Mouse (Mus musculus) retina, postnatal 1 day (tissue): Measurements from ENCODE around the gene Nelfe.
A peak's percentile ranks its signal among the peaks of the same experiment; 100 is the strongest.

Source experiments
- DNase-seq: peaks from one replicate; pipeline ENCODE4 v3.0.0-alpha.2; 2012

Nelfe gene

DNA sequence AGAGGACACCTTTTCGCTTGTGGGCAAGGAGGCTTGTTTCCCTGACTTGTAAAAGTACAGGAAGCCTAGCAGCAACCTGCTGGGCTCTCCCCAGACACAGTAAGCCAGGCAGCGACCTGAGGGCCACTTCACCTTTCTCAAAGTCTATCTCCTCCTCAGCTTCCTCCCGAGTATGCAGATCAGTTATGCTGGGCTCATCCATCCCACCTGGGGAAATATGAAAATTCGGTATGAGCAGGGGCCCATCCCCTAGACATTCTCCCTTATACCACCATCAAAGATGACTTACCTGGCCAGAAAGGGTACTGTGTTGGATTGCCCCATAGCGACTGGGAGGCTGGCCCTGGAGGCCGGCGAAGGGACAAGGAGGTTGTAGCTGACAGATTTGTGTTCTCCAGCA is 2.6 kb upstream of the Nelfe start:
- DNase-seq = no peak

- DNase-seq = no peak
Measured at GRCm38 (mm10) chr17:34850517-34851125, 430 bp downstream of the Nelfe start.

DNA sequence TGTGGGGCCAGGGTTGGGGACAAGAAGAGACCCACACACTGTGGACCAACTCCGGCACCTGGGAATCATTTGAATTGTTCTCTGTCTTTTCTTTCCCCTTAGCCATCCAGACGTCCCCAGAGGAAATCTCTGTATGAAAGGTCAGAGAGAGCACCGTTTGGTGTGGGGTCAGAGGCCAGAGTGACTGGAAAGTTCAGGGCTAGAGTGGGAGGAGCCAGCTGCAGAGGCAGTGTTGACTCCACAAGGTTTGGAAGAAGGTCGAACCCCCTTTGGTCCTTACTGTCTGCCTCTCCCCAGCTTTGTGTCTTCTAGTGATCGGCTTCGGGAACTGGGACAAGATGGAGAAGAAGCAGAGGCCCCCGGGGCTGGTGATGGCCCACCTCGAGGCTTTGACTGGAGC is 3.3 kb downstream of the Nelfe start:
- DNase-seq = no peak

DNA sequence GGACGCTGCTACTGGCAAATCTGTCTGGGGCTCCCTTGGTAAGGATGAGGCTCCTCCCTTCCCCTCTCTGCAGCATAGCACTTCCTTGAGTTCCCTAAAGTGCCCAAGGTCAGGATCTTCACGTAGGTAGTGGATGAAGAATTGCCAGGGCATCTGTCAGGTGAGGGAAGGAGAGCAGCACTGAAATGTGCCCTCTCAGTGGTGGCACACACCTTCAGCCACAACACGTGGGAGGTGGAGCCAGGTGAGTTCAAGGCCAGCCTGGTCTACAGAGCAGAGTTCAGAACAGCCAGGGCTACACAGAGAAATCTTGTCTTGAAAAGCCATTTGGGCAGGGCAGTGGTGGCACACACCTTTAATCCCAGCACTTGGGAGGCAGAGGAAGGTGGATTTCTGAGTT is 4.6 kb downstream of the Nelfe start:
- DNase-seq = no peak

- peak; percentile 61 for DNase-seq
Measured at GRCm38 (mm10) chr17:34855825-34856224, 5.6 kb downstream of the Nelfe start.

DNA sequence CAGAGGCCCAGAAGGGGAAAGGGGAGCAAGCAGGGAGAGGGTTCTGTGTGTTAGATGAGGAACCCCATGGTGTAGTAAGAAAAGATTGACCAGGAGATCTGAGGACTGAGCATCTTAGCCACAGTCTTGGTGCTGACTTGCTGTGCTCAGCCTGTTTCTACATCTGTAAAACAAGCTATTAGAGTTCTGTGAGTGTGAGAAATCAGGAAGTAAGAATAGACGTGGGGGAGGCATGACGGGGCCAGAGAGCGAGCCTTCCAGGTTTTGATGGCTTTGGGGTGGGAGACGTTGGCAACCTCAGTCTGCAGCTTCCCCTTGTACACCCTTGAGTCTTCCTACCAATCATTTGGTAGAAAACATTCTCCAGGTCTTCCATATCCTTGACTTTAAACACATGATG is 8.5 kb downstream of the Nelfe start:
- no peak for DNase-seq

DNA sequence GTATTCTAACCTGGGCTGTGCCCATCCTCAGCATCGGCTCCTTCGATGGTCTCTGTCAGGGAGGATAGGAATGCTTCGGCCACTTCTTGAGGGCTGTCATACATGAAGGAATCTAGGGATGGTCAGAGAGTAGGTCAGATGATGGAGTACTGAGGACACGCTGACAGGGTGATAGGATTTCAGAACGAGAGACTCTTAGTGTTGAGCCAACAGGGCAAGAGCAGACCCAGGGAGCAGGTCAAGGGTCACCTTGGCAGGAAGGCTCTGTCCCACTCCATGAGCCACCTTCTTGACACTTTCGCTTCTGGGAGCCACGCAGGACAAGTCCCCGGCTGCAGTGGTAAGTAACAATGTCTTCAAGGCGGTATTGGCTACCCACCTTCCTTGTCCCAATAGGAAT is 10.3 kb downstream of the Nelfe start:
- no peak for DNase-seq

DNA sequence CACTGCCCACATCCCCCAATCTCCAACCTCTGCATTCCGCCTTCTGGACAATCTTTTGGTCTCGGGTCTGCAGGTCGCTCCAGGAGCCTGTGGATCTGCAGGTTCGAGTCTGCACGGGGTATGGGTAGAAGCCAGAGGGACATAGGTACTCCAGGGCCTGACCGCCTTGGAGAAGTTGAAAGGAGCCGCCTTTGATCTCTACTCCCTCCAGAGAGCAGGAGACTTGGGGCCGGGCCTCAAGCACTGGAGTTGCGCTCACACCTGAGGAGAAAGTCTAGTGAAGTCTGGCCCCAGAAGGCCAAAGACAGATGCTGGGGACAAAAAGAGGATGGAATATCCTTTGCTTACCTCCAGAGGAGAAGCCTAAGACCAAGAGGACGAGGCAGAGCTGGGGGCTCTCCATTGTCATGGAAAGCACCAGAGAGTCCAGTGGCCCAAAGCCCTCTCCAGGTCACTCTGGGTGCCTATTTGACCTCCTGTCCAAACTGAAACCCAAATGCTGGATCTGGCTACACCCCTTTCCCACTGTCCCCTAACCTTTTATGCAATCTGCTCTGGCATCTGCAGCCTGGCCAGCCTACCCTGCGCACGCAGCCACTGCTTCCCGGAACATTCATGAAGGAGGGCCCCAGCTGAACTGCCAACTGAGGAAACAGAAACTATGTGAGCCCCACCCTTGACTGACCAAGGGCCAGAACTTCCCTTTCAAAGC is 11.7 kb downstream of the Nelfe start:
- DNase-seq = no peak

DNA sequence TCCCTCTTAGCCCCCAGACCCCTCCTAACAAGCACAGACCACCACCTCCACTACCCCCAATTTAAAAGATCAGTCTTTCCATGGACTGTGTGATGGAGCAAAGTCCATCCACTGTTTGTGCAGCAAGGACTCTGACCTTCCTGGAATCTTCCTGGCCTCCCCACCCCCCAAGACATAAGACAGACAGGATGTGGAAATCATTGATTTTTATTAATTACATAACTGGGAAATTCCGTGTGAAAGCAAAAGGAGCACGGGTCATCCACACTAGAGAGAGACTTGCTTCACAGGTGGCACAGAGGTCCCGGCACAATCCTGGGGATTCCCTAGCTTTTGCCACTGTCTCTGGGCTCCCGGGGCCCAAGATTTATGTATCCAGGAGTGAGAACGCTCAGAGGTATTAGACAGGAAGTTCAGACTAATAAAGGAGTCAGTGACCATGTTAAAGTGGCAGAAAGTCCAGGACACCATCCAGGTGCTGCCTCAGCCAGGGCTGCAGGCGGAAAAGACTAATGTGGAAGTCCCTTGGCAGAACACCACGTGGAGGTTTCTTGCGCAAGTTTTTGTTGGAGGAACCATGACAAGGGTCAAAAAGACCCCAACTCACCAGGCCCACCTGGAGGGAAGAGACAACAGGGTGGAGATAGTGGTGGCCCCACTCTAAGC is 12.4 kb downstream of the Nelfe start, which contains the start of gene Cfb:
Gene Cfb, minus strand, starts transcription at position 103 of the 666 bp plus-strand sequence.
- no peak for DNase-seq

- no peak for DNase-seq
Measured at GRCm38 (mm10) chr17:34865981-34866380, 15.8 kb downstream of the Nelfe start.

GRCm38 (mm10) chr17:34874321-34874720 is 24.1 kb downstream of the Nelfe start:
- no peak for DNase-seq

DNA sequence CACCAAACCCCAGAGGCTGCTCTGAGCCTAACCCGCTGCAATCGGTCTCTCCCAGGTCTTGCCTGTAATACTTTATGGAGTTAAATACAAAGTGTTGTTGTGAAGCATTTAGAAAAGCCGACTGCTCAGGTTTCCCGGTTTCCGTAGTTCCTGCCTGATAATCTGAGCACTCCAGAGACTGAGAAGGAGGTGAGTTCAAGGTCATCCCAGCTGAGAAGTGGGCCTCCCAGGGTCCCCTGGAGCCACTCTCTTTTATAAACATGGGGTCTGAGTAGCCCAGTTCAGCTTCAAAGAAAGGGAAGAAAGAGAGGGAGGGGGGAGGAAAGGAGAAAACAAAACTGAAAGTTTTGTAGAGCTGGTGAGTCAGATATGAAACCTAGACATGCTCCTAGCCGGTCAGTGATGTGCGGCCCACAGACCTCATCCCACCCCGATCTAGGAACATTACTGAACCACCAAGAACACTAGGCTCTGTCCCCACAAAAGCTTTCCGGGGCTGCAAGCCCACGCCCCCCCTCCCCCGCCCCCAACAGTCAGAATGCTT is 29.2 kb downstream of the Nelfe start, which contains the start of gene Zbtb12:
Gene Zbtb12, plus strand, starts transcription at position 148 of the 544 bp plus-strand sequence.
- DNase-seq = no peak

DNA sequence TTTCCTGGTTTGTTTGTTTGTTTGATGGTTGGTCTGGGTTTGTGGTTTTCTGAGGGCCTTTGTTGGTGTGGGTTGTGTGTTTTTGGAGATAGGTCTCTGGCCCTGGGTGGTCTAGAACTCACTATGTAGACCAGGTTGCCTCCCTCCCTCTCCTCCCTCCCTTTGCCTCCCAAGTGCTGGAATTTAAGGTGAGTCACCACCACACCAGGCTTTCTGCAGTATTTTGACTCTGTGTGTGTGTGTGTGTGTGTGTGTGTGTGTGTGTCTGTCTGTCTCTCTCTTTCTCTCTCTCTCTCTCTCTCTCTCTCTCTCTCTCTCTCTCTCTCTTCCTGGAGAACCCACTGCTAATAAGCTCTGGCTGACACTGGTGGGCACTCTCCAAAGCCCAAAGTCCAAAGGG is 31.0 kb downstream of the Nelfe start:
- DNase-seq = no peak

GRCm38 (mm10) chr17:34881683-34882310 is 31.6 kb downstream of the Nelfe start, which contains the start of gene Gm20547:
TSS of gene Gm20547 (minus strand) at chr17:34882042.
- DNase-seq = no peak

DNA sequence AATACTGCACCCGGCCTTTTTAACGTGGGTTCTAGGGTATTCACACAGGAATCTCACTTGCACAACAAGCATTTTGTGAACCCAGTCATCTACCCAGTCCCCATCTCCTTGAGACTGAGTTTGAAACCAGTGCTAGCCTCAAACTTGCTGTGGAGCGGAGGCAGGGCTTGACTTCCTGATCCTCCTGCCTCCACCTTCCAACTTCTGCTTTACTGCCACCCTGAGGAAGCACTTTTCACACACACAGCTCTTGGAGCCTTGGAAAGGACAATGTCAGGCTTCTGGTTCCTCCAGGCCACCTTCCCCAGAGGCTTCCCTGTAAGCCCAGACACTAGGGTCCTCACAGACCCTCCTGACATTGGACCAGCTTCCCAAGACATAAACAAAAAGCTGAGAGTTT is 33.1 kb downstream of the Nelfe start:
- DNase-seq = no peak

DNA sequence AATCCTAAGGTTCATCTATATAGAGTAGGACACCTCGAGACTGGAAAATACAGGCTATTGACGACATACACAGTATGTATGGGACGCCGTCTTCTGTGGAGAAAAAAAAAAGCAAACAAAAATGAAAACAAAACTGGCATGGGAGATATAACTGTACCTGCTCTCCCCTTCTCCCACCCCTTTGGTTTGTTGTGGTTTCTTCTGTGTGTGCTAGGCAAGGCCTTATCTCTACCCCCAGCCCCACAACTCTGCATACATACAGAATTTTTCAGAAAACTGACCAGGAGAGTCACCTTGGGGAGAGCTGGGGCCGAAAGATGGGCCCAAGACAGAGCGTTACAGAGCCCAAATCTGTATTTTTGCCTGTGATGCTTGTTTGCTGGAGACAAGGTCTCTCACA is 34.5 kb downstream of the Nelfe start:
- DNase-seq = no peak

- no peak for DNase-seq
Measured at GRCm38 (mm10) chr17:34885615-34886014, 35.4 kb downstream of the Nelfe start.

DNA sequence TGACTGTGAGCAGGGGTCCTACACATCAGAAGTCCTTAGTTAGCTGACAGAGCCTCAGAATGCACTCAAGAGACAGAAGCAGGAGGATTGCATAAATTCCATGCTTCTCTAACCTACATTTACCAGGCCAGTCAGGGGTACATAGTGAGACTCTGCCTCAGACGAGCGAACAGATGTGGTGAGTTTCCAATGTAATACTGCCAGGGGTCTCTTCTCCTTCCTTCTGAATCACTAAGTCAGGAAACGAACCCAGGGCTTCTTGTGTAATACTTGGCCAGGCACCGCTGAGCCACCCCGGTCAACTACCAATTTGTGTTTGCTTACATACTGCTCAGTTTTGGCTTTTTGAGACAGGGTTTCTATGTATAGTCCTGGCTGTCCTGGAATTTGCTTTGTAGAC is 37.8 kb downstream of the Nelfe start:
- no peak for DNase-seq

DNA sequence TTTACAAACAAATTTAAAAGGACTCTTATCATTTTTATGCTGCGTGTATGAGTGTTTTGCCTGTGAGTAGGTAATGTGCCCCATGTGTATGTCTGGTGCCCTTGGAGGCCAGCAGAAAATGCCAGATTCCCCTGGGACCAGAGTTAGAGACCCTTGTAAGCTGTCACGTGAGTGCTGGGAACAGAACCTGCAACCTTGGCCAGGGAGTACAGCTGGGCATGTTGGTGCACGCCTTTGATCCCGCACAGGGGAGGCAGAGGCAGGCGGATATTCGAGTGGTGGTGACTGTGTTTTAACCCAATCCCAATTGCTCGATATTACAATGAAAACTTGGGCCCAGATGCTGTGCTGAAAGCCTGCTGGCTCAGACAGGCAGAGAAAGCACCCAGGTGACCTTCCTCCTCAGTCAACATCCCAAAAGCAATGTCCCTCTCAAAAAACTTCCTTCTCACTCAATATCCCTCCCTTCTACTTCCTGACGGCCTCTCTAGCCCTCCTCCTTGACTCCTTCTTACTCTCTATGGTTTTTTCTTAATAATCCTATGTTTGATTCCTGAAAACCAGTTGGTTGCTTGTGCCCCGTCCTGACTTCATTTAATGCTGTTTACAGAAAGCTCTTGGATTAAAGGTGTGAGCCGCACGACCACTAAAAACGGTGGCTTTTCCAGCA is 40.0 kb downstream of the Nelfe start:
- no peak for DNase-seq

DNA sequence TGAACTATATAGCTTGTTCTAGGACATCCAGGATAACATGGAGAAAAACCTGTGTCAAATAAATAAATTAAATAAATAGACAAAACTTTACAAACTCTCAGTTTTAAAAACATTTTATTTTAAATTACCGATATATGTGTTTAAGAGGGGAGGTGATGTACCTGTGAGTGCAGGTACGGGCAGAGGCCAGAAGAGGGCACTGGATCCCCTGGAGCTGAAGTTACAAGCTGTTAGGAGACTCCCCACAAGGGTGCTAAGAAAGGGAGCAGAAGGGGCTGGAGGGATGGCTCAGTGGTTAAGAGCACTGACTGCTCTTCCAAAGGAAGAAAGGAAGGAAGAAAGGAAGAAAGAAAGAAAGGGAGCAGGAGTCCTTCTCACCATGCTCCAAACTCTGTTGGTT is 41.2 kb downstream of the Nelfe start:
- no peak for DNase-seq

DNA sequence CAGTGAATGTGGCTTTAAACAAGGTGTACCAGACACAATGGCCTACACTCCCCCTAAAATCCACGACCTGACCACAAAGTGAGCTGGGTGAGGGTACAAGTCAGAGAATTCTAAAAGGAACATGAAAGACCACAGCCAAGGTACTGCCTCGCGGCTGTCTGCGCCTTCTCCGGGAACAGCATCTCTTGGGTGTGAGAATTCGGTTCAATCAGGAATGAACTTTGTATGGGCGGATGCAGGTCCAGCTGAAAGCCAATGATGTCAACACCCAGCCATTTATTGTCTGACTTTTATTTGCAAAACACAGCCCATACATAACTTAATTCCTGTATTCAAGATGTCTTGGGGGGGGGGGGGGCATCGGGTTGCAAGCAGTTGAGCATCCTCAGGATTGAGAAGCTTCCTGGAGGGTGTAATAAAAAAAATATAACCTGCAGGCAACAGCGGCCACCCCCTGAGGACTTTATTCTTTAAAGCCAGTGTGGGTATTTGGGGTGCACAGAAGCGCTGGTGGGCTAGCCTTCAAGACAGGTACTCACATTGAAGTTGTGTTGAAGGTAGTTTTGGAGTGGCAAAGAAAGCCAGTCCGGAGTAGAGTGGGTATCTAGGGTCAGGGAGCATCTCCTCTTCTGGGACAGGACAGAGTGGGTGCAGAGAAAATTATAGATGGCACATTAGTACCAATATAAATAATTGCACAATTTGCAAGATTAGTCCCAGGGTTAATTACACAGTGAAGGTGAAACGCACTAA is 43.1 kb downstream of the Nelfe start:
- DNase-seq = no peak

DNA sequence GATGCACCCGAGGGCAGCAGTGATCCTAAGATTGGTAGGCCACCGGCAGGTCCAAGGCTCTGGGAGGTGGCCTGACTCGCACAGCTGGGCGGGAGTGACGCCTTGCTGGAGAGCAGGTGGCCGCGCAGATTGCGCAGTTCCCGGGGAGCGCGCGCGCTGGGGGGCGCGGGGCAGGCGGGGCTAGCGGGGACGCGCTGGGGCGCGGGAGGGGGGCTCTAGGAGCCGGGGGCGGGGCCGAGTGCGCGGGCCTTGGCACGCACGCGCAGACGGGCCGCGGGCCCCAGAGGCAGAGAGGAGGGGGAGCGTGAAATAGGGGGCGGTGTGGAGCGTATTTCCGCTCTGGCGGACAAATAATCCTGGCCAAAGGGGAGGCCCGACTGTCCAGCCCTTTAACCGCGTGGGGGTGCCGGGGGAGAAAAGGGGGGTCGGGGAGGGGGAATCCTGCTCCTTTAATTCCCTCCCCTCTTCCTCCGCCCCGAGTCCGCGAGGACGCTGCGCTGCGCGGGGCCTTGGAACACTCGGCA is 43.9 kb downstream of the Nelfe start:
- DNase-seq = peak; percentile 99
